Mouse (Mus musculus): ENCODE results near the gene Gm5134. TPM values are rescaled to one million over a fixed set of nuclear protein-coding genes. Genes with fewer than 3 reads are reported as not detected.

Gene Gm5134
- polyA plus RNA-seq, 1 experiment from 2014 or later: 0.22 TPM

GRCm38 (mm10) chr10:75921726-75922560 is 32.4 kb upstream of the Gm5134 start:
- peaks cover 10% of the 10 kb centered on the region; the same call in 1 of the 2 replicates for H3K36me3 ChIP-seq (ENCODE audit: control insufficient read depth, insufficient read depth, low read length)
- H3K9ac ChIP-seq (ENCODE audit: low read depth, low read length): peak overlapping the region; percentile 94
- peaks cover 17% of the 10 kb centered on the region for H3K4me1 ChIP-seq (replicated peaks; ENCODE audit: control insufficient read depth, insufficient read depth, low read length)
- peak overlapping the region; percentile 87; the same call in 1 of the 2 replicates for H3K27ac ChIP-seq (ENCODE audit: low read depth, low read length)
- H3K9me3 ChIP-seq (ENCODE audit: control insufficient read depth, low read length): no peaks in the 10 kb centered on the region
- peak overlapping the region; percentile 98 for H3K4me2 ChIP-seq
- peak overlapping the region; percentile 95 for H3K4me3 ChIP-seq (ENCODE audit: low read depth, low read length)
- no peak for DNase-seq (ENCODE audit: low spot score)
- 5% methylated on average over 22 of the region's 22 CpGs for WGBS
- peak; percentile 14; the same call in 1 of the 2 replicates for ATAC-seq (replicated peaks; ENCODE audit: low FRiP score)
- H3K27me3 ChIP-seq (replicated peaks; ENCODE audit: control insufficient read depth, insufficient read depth, low read length): no peaks in the 10 kb centered on the region

- H3K36me3 ChIP-seq (ENCODE audit: control insufficient read depth, insufficient read depth, low read length): no peaks in the 10 kb centered on the region; the same call in 1 of the 2 replicates
- DNase-seq (ENCODE audit: low spot score) (no peak), ATAC-seq (replicated peaks; ENCODE audit: low FRiP score) (no peak)
- H3K27me3 ChIP-seq (replicated peaks; ENCODE audit: control insufficient read depth, insufficient read depth, low read length): no peaks in the 10 kb centered on the region
- H3K27ac ChIP-seq (ENCODE audit: low read depth, low read length): no peak overlapping the region
- WGBS: 52% methylated on average over 2 of the region's 2 CpGs
- H3K4me1 ChIP-seq (replicated peaks; ENCODE audit: control insufficient read depth, insufficient read depth, low read length): peaks cover 14% of the 10 kb centered on the region
- no peak overlapping the region for H3K4me3 ChIP-seq (ENCODE audit: low read depth, low read length)
- no peak overlapping the region for H3K9ac ChIP-seq (ENCODE audit: low read depth, low read length)
- no peaks in the 10 kb centered on the region for H3K9me3 ChIP-seq (ENCODE audit: control insufficient read depth, low read length)
- no peak overlapping the region for H3K4me2 ChIP-seq
These were observed 30.0 kb upstream of the Gm5134 start for GRCm38 (mm10) chr10:75924324-75924723.

GRCm38 (mm10) chr10:75926396-75926795 is 27.9 kb upstream of the Gm5134 start:
- H3K4me3 ChIP-seq (ENCODE audit: low read depth, low read length): no peak overlapping the region
- no peaks in the 10 kb centered on the region for H3K9me3 ChIP-seq (ENCODE audit: control insufficient read depth, low read length)
- DNase-seq (ENCODE audit: low spot score): no peak
- 57% methylated on average over 13 of the region's 13 CpGs for WGBS
- peaks cover 16% of the 10 kb centered on the region for H3K27me3 ChIP-seq (replicated peaks; ENCODE audit: control insufficient read depth, insufficient read depth, low read length)
- no peak for ATAC-seq (replicated peaks; ENCODE audit: low FRiP score)
- no peak overlapping the region for H3K9ac ChIP-seq (ENCODE audit: low read depth, low read length)
- no peaks in the 10 kb centered on the region for H3K36me3 ChIP-seq (ENCODE audit: control insufficient read depth, insufficient read depth, low read length)
- no peak overlapping the region for H3K27ac ChIP-seq (ENCODE audit: low read depth, low read length)
- peaks cover 6% of the 10 kb centered on the region for H3K4me1 ChIP-seq (replicated peaks; ENCODE audit: control insufficient read depth, insufficient read depth, low read length)
- no peak overlapping the region for H3K4me2 ChIP-seq

GRCm38 (mm10) chr10:75930304-75930703 is 24.0 kb upstream of the Gm5134 start:
- no peak overlapping the region for H3K9ac ChIP-seq (ENCODE audit: low read depth, low read length)
- H3K4me2 ChIP-seq: no peak overlapping the region
- no peaks in the 10 kb centered on the region for H3K9me3 ChIP-seq (ENCODE audit: control insufficient read depth, low read length)
- no peak for DNase-seq (ENCODE audit: low spot score)
- ATAC-seq (replicated peaks; ENCODE audit: low FRiP score): no peak
- H3K36me3 ChIP-seq (ENCODE audit: control insufficient read depth, insufficient read depth, low read length): no peaks in the 10 kb centered on the region
- H3K27ac ChIP-seq (ENCODE audit: low read depth, low read length): no peak overlapping the region
- H3K27me3 ChIP-seq (replicated peaks; ENCODE audit: control insufficient read depth, insufficient read depth, low read length): peaks cover 35% of the 10 kb centered on the region
- no peak overlapping the region for H3K4me3 ChIP-seq (ENCODE audit: low read depth, low read length)
- 49% methylated on average over 6 of the region's 6 CpGs for WGBS
- peaks cover 15% of the 10 kb centered on the region for H3K4me1 ChIP-seq (replicated peaks; ENCODE audit: control insufficient read depth, insufficient read depth, low read length)

GRCm38 (mm10) chr10:75931311-75931710 is 23.0 kb upstream of the Gm5134 start:
- H3K9me3 ChIP-seq (ENCODE audit: control insufficient read depth, low read length): no peaks in the 10 kb centered on the region
- 24% methylated on average over 7 of the region's 7 CpGs for WGBS
- H3K27ac ChIP-seq (ENCODE audit: low read depth, low read length): no peak overlapping the region
- DNase-seq (ENCODE audit: low spot score) (no peak), ATAC-seq (replicated peaks; ENCODE audit: low FRiP score) (no peak)
- H3K36me3 ChIP-seq (ENCODE audit: control insufficient read depth, insufficient read depth, low read length): no peaks in the 10 kb centered on the region
- H3K9ac ChIP-seq (ENCODE audit: low read depth, low read length): no peak overlapping the region
- 0 out of 2 replicates have a peak overlapping the region, but pooled peaks have one; percentile 10 for H3K4me3 ChIP-seq (ENCODE audit: low read depth, low read length)
- H3K4me2 ChIP-seq: peak overlapping the region; percentile 26; the same call in 1 of the 2 replicates
- H3K4me1 ChIP-seq (replicated peaks; ENCODE audit: control insufficient read depth, insufficient read depth, low read length): peaks cover 21% of the 10 kb centered on the region
- peaks cover 37% of the 10 kb centered on the region for H3K27me3 ChIP-seq (replicated peaks; ENCODE audit: control insufficient read depth, insufficient read depth, low read length)

DNA sequence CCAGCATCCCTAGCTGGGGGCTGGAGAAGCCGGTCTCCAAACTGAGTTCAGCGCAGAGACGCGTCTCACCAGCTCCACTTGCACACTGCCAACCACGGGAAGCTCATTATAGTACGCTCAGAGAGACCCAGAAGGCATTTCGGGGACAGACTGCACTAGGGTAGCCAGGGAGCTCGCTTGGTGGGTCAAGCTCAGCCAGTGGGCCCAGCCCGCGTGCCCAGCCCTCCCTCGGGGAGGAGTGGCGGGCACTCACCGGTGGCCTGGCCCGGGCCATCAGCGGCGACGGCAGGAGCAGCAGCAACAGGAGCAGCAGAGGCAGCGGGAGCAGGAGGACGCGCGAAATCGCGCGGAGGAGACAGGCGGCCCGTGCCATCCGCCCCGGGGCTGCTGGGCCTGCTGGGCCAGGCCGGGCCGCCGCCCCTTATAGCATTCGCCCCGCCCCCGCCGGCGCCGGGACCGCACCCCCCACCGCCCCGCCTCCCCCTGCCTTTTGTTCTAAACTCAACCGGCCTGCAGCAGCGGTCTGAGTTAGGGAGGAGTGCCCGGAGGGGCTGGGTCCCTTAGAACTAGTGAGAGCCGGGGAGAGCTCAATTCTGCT is 22.1 kb upstream of the Gm5134 start:
- DNase-seq (ENCODE audit: low spot score): peak; percentile 73

DNA sequence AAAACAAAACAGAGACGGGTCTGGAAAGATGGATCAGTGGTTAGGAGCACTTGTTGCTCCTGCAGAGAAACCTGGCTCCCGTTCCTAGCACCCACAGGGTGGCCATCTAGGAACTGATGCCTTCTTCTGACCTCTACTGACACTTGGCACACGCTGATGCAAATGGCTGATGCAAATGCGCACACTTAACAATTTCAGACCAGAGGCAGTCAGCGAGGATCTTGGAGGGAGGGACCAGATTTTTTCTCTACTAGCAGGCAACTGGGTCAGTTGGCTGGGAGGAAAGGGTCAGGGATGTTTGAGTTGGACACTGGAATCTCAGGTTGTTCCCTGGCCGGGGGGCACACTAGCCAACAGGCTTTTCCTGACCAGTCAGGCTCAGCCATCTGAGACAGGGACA is 21.4 kb upstream of the Gm5134 start, which contains the start of gene Chchd10:
Gene Chchd10, plus strand, starts transcription at position 240 of the 400 bp plus-strand sequence.
- WGBS: 44% methylated on average over 6 of the region's 6 CpGs
- Histone ChIP-seq H3K9me3 (ENCODE audit: control insufficient read depth, low read length) (no peaks in the 10 kb centered on the region), H3K4me1 (replicated peaks; ENCODE audit: control insufficient read depth, insufficient read depth, low read length) (peaks cover 36% of the 10 kb centered on the region), H3K27ac (ENCODE audit: low read depth, low read length) (no peak within 1 kb of the TSS), H3K4me3 (ENCODE audit: low read depth, low read length) (peak within 1 kb of the TSS; percentile 50), H3K9ac (ENCODE audit: low read depth, low read length) (peak within 1 kb of the TSS; percentile 74), H3K27me3 (replicated peaks; ENCODE audit: control insufficient read depth, insufficient read depth, low read length) (peaks cover 42% of the 10 kb centered on the region), H3K4me2 (peak within 1 kb of the TSS; percentile 95), H3K36me3 (ENCODE audit: control insufficient read depth, insufficient read depth, low read length) (no peaks in the 10 kb centered on the region)
- DNase-seq (ENCODE audit: low spot score): no peak
- ATAC-seq (replicated peaks; ENCODE audit: low FRiP score): no peak

More for the DNA sequence above, 22.1 kb upstream of the Gm5134 start:
- peak; percentile 59 for ATAC-seq (replicated peaks; ENCODE audit: low FRiP score)
- WGBS: 2% methylated on average over 42 of the region's 44 CpGs
- H3K4me2 ChIP-seq: peak overlapping the region; percentile 95
- H3K27ac ChIP-seq (ENCODE audit: low read depth, low read length): no peak overlapping the region
- H3K36me3 ChIP-seq (ENCODE audit: control insufficient read depth, insufficient read depth, low read length): no peaks in the 10 kb centered on the region
- peaks cover 29% of the 10 kb centered on the region for H3K4me1 ChIP-seq (replicated peaks; ENCODE audit: control insufficient read depth, insufficient read depth, low read length)
- H3K9me3 ChIP-seq (ENCODE audit: control insufficient read depth, low read length): no peaks in the 10 kb centered on the region
- peak overlapping the region; percentile 74 for H3K9ac ChIP-seq (ENCODE audit: low read depth, low read length)
- peak overlapping the region; percentile 50 for H3K4me3 ChIP-seq (ENCODE audit: low read depth, low read length)
- peaks cover 42% of the 10 kb centered on the region for H3K27me3 ChIP-seq (replicated peaks; ENCODE audit: control insufficient read depth, insufficient read depth, low read length)

- Histone ChIP-seq H3K4me3 (ENCODE audit: low read depth, low read length) (peak overlapping the region; percentile 81), H3K9me3 (ENCODE audit: control insufficient read depth, low read length) (no peaks in the 10 kb centered on the region), H3K4me2 (peak overlapping the region; percentile 96), H3K9ac (ENCODE audit: low read depth, low read length) (no peak overlapping the region), H3K27me3 (replicated peaks; ENCODE audit: control insufficient read depth, insufficient read depth, low read length) (peaks cover 39% of the 10 kb centered on the region), H3K36me3 (ENCODE audit: control insufficient read depth, insufficient read depth, low read length) (no peaks in the 10 kb centered on the region), H3K4me1 (replicated peaks; ENCODE audit: control insufficient read depth, insufficient read depth, low read length) (peaks cover 52% of the 10 kb centered on the region), H3K27ac (ENCODE audit: low read depth, low read length) (no peak overlapping the region)
- 47% methylated on average over 1 of the region's 1 CpGs for WGBS
- DNase-seq (ENCODE audit: low spot score) (no peak), ATAC-seq (replicated peaks; ENCODE audit: low FRiP score) (no peak)
These were observed 19.3 kb upstream of the Gm5134 start for GRCm38 (mm10) chr10:75934991-75935390.

All from liver, embryonic 11.5 days (tissue).